Mouse (Mus musculus) liver, embryonic 14.5 days (tissue): ENCODE results near the gene Vcam1. TPM values are rescaled to one million over a fixed set of nuclear protein-coding genes. Genes with fewer than 3 reads are reported as not detected.

Experiments
- ATAC-seq: fragments of 200-750 bp; cut with Nextera tagmentation; 2 replicates; pipeline ENCODE4 v1.8.0; 2017; ENCODE audit warnings: moderate number of reproducible peaks, mild to moderate bottlenecking, moderate library complexity; ENCODE audit not compliant: insufficient read depth
- DNase-seq, 3 experiments: peaks; one replicate each; pipeline ENCODE4 v3.0.0-alpha.2; 2012 to 2013; ENCODE audit warnings: low read depth in 3 of 3, low spot score in 3 of 3
- H3K27ac ChIP-seq: fragments of 300-500 bp; sonication (generic); 2 replicates; pipeline ENCODE4 v1.5.1; 2014; ENCODE audit warnings: moderate library complexity, mild to moderate bottlenecking, control low read depth, inconsistent platforms
- H3K27me3 ChIP-seq: fragments of 300-500 bp; sonication (generic); 2 replicates; pipeline ENCODE4 v1.6.1; 2014; ENCODE audit warnings: mild to moderate bottlenecking, low read length, moderate library complexity; ENCODE audit not compliant: control insufficient read depth, insufficient read depth
- H3K36me3 ChIP-seq: fragments of 300-500 bp; sonication (generic); replicated peaks from 2 replicates; pipeline ENCODE4 v1.6.1; 2014; ENCODE audit warnings: low read depth; ENCODE audit not compliant: control insufficient read depth, insufficient read depth
- H3K4me1 ChIP-seq, 2 experiments: fragments of 200-500 bp in 1 of 2; fragments of 300-500 bp in 1 of 2; sonication (generic) in 1 of 2; replicated peaks; 2 replicates each; pipeline ENCODE4 v1.6.1; 2012 to 2014; ENCODE audit warnings: antibody characterized with exemption in 1 of 2, inconsistent platforms in 1 of 2, low read length in 1 of 2; ENCODE audit not compliant: control insufficient read depth in 2 of 2, insufficient read depth in 2 of 2
- H3K4me2 ChIP-seq: fragments of 300-500 bp; sonication (generic); 2 replicates; pipeline ENCODE4 v1.6.1; 2014; ENCODE audit warnings: low read depth, mild to moderate bottlenecking, control low read depth, moderate library complexity
- H3K4me3 ChIP-seq, 2 experiments: fragments of 200-500 bp in 1 of 2; fragments of 300-500 bp in 1 of 2; sonication (generic) in 1 of 2; 2 replicates each; pipeline ENCODE4 v1.5.1; 2012 to 2014; ENCODE audit warnings: low read depth in 2 of 2, low read length in 2 of 2, mild to moderate bottlenecking in 2 of 2, control low read depth in 1 of 2, inconsistent platforms in 1 of 2, moderate library complexity in 1 of 2; ENCODE audit not compliant: insufficient read depth in 1 of 2
- H3K9ac ChIP-seq: fragments of 300-500 bp; sonication (generic); replicated peaks from 2 replicates; pipeline ENCODE4 v1.6.1; 2014; ENCODE audit warnings: mild to moderate bottlenecking, control low read depth, moderate library complexity
- H3K9me3 ChIP-seq: fragments of 300-500 bp; sonication (generic); 2 replicates; pipeline ENCODE4 v1.6.1; 2016; ENCODE audit warnings: low read length, mixed read lengths; ENCODE audit not compliant: control insufficient read depth
- CTCF ChIP-seq: IDR thresholded peaks from 2 replicates; pipeline ENCODE4 v1.5.1; 2016; ENCODE audit warnings: antibody characterized with exemption, low read depth, control low read depth
- EP300 ChIP-seq: IDR thresholded peaks from 2 replicates; pipeline ENCODE4 v1.6.1; 2016; ENCODE audit warnings: antibody characterized with exemption, low read depth
- WGBS: fragments of 180-500 bp; shearing (Covaris S2); extraction: QIAGEN DNeasy Blood & Tissue Kit; methylation state at CpG from one replicate; pipeline ENCODE4 v1.1.7; 2014; ENCODE audit not compliant: insufficient replicate concordance; 5-methylcytosine and 5-hydroxymethylcytosine counted together
- polyA plus RNA-seq, 2 experiments: library from polyadenylated mRNA; depleted of rRNA in 1 of 2; stranded (reverse) in 1 of 2; unstranded in 1 of 2; fragments of >200 nt; fragmentation: Nextera tagmentation in 1 of 2; extraction: Ambion mirVana in 1 of 2; gene quantifications; 2 replicates each; pipeline versions ENCODE4 v1.2.1 to v1.2.3; 2012 to 2014

Vcam1 gene
- polyA plus RNA-seq, 2 experiments: 22.3 to 74.2 TPM

DNA sequence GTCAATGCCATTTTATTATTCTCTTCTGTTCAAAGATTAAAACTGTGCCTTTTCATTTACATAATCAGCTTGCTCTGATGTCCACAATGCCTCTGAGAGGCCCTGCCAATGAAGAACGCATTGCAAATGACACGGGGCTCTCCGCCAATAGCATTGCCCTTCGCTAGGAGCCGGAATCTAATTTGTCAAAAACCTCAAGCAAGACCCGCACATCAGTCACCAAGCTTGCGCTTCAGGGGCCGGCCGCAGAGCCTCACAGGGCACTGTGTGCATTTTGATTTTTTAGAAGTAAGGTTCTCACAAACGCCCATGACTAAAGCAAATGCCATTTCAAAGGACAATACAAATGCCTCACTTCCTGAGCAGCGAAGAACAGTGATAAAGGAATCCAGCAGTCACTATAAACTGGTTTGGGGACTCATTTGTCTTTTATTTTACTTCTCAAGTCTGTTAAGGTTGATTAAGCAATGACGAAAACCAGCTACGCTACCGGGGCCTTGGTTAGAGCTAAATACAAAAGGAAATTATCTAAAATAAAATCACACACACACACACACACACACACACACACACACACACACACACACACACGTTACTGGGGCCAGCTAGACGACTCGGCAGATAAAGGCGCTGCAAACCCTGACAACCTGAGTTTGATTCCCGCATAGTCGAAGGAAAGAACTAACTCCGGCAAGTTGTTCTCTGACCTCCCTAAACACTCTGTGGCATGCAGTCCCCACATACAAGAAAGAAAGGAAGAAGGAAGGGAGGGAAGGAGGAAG lies 24.4 kb downstream of the Vcam1 start:
- no peak for ATAC-seq
- Histone ChIP-seq H3K27ac (no peak overlapping the region), H3K4me1 (no peaks in the 10 kb centered on the region), H3K9ac (no peak overlapping the region), H3K4me3 (no peak overlapping the region), H3K36me3 (no peaks in the 10 kb centered on the region), H3K9me3 (no peaks in the 10 kb centered on the region), H3K27me3 (no peaks in the 10 kb centered on the region), H3K4me2 (peak overlapping the region; percentile 18; the same call in 1 of the 2 replicates)
- WGBS: 30% methylated on average over 21 of the region's 21 CpGs
- DNase-seq: no peak
- TF ChIP-seq CTCF (no peak), EP300 (no peak)

GRCm38 (mm10) chr3:116104270-116104669 lies 25.2 kb downstream of the Vcam1 start:
- TF ChIP-seq EP300 (no peak), CTCF (no peak)
- no peak for DNase-seq
- H3K27ac ChIP-seq: no peak overlapping the region
- no peaks in the 10 kb centered on the region for H3K36me3 ChIP-seq
- no peaks in the 10 kb centered on the region for H3K9me3 ChIP-seq
- H3K4me2 ChIP-seq: no peak overlapping the region
- no peak overlapping the region for H3K9ac ChIP-seq
- no peaks in the 10 kb centered on the region for H3K4me1 ChIP-seq
- no peaks in the 10 kb centered on the region for H3K27me3 ChIP-seq
- no peak overlapping the region for H3K4me3 ChIP-seq
- WGBS: 54% methylated on average over 4 of the region's 4 CpGs
- no peak for ATAC-seq

DNA sequence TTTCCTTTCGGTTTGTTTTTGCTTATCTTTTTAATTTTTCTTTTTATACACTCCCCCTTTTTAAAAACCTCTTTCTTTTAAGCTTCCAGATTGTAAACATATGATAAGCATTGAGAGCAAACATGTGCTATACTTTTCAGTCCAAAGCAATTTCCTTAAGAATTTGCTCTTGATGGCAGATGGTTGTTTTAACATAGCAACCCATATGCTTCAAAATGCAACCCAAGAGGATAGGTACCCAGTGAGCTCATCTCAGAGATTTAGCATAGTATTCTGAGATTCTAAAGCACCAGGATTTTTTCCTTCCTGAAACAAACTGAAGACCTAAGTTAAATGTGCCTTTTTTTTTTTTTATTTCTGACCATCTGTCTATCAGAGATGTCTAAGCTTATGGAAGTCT lies 28.6 kb downstream of the Vcam1 start:
- no peak for DNase-seq
- H3K27ac ChIP-seq: no peak overlapping the region
- H3K36me3 ChIP-seq: no peaks in the 10 kb centered on the region
- H3K9me3 ChIP-seq: no peaks in the 10 kb centered on the region
- no peak overlapping the region for H3K4me3 ChIP-seq
- no peaks in the 10 kb centered on the region for H3K27me3 ChIP-seq
- no peak for ATAC-seq
- 42% methylated on average over 1 of the region's 1 CpGs for WGBS
- no peaks in the 10 kb centered on the region for H3K4me1 ChIP-seq
- H3K9ac ChIP-seq: no peak overlapping the region
- TF ChIP-seq CTCF (no peak), EP300 (no peak)
- H3K4me2 ChIP-seq: no peak overlapping the region

GRCm38 (mm10) chr3:116095934-116096333 lies 33.6 kb downstream of the Vcam1 start:
- H3K9ac ChIP-seq: no peak overlapping the region
- WGBS: 59% methylated on average over 3 of the region's 3 CpGs
- no peak for ATAC-seq

DNA sequence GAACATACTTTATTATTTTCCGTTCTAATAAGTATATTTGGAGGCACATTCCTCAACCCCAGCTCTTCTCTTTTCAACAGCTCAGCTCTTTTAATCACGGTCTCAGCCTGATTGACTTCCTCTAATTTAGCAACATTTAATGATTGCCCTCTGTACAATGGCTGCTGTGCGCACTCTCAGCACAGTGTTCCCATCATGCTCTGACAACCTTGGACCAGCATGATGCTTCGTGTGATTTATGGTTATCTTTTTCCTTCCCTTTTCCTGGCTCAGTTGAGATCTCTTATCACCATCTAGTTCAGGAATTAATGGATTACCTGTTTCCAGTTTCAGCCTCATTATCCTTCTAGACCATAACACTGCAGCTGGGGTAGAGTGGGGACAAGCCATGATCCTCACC lies 34.2 kb downstream of the Vcam1 start:
- Histone ChIP-seq H3K4me3 (no peak overlapping the region), H3K9ac (no peak overlapping the region), H3K27me3 (no peaks in the 10 kb centered on the region), H3K27ac (no peak overlapping the region), H3K36me3 (no peaks in the 10 kb centered on the region), H3K4me2 (no peak overlapping the region), H3K4me1 (no peaks in the 10 kb centered on the region), H3K9me3 (no peaks in the 10 kb centered on the region)
- ATAC-seq: no peak
- 57% methylated on average over 4 of the region's 4 CpGs for WGBS
- TF ChIP-seq CTCF (no peak), EP300 (no peak)
- DNase-seq: no peak

More at GRCm38 (mm10) chr3:116095934-116096333, 33.6 kb downstream of the Vcam1 start:
- H3K36me3 ChIP-seq: no peaks in the 10 kb centered on the region
- no peak for DNase-seq
- no peak overlapping the region for H3K4me3 ChIP-seq
- H3K27ac ChIP-seq: no peak overlapping the region
- no peak for TF ChIP-seq EP300
- TF ChIP-seq CTCF: no peak
- no peaks in the 10 kb centered on the region for H3K9me3 ChIP-seq
- no peaks in the 10 kb centered on the region for H3K4me1 ChIP-seq
- no peak overlapping the region for H3K4me2 ChIP-seq
- H3K27me3 ChIP-seq: no peaks in the 10 kb centered on the region
